Mouse (Mus musculus): ENCODE data around the gene Pax6.

DNA sequence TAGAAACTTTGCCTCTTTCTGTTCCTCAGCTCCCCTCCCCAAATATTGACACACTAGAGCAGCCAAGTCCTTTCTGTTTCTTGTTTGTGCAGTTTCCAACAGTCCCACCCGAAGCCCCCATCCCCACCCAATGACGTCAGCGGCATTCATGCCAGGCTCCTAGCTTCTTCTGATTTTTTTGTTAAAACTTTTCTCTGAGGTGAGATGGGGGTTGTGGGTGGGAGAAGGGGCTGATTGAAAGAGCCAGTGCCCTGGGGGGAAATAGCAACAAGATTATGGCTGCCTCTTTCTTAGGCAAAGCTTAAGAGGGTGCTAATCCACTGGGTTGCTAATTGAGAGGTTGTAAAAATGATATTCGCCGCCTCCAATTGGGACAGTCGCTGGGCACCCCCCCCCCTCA lies 4.4 kb downstream of the Pax6 start:
- TF ChIP-seq CTCF (IDR thresholded peaks at IDR 0.05; ENCODE audit: low read depth, low read length) = no peak
- no peak for TF ChIP-seq POLR2A (IDR thresholded peaks at IDR 0.05; ENCODE audit: borderline replicate concordance, low read depth, low read length)

Data from bone marrow macrophage, adult 2 months (primary cell).